ENCODE assay signal across 8 mouse cellular contexts in genomic region chr3:79287108-79287576, GRCm38 (mm10). TPM values are rescaled to one million over a fixed set of nuclear protein-coding genes. Genes with fewer than 3 reads are reported as not detected.
DNase-seq lines count a peak whose midpoint lies in the region; ATAC-seq and TF ChIP-seq lines count a peak whose summit lies in the region.

No protein-coding gene starts in this region.

- no peaks in the 10 kb centered on the region for H3K9me3 ChIP-seq in hindbrain, postnatal 0 days (ENCODE audit: low read length)

- under 1% methylated on average over 54 of the region's 60 CpGs for WGBS in hindbrain, postnatal 0 days

- H3K4me2 ChIP-seq in hindbrain, postnatal 0 days (ENCODE audit: low read depth, low read length): peak overlapping the region; percentile 76

- ATAC-seq in activated CD4-positive, CD25-positive, alpha-beta regulatory T cell, adult 4 months: peak; percentile 97
- ATAC-seq in common myeloid progenitor, adult 5-6 weeks (replicated peaks; ENCODE audit: low read depth, poor library complexity, severe bottlenecking): peak; percentile 90
- ATAC-seq in hindbrain, postnatal 0 days: peak; percentile 98

- H3K9ac ChIP-seq in hindbrain, postnatal 0 days (replicated peaks; ENCODE audit: low read length): peak overlapping the region; percentile 89

- DNase-seq in gastrocnemius, adult 2 months: peak; percentile 96
- DNase-seq in hindbrain, postnatal 0 days (ENCODE audit: low spot score): peak; percentile 94
- DNase-seq in left cerebral cortex, adult 18-20 months (ENCODE audit: low spot score in 2 of 2): peak; percentile 93 to 97
- peak; percentile 95 to 98 for DNase-seq in lung, postnatal 4 days
- peak; percentile 96 for DNase-seq in retina, postnatal 1 day
- DNase-seq in urinary bladder, adult 18-20 months (ENCODE audit: low spot score in 2 of 2): peak; percentile 87 to 95

- TF ChIP-seq CTCF in gastrocnemius, adult 2 months (IDR thresholded peaks at IDR 0.05): no peak
- no peak for TF ChIP-seq CTCF in hindbrain, postnatal 0 days (IDR thresholded peaks at IDR 0.05; ENCODE audit: low read depth)

- H3K27ac ChIP-seq in gastrocnemius, adult 2 months: peak overlapping the region; percentile 97
- peak overlapping the region; percentile 95 for H3K27ac ChIP-seq in hindbrain, postnatal 0 days

- peaks cover 20% of the 10 kb centered on the region for H3K4me1 ChIP-seq in hindbrain, postnatal 0 days (ENCODE audit: insufficient read depth, low read length)

- H3K4me3 ChIP-seq in gastrocnemius, adult 2 months: peak overlapping the region; percentile 85
- peak overlapping the region; percentile 83 for H3K4me3 ChIP-seq in hindbrain, postnatal 0 days (ENCODE audit: low read length)

- no peaks in the 10 kb centered on the region for H3K36me3 ChIP-seq in hindbrain, postnatal 0 days (ENCODE audit: insufficient read depth, low read length)

- no peaks in the 10 kb centered on the region for H3K27me3 ChIP-seq in hindbrain, postnatal 0 days (ENCODE audit: insufficient read depth, low read length)

- intact Hi-C loops in gastrocnemius, adult 2 months (cut with DNase I): loop anchor here (5.0 kb wide), 5 partner anchors 35 to 300 kb away; partner anchors contain the start of gene Fnip2

RNA-seq across cellular contexts. Expression of gene Rapgef2, which starts 0.8 kb away (rescaled TPM):
- 1 to 10 TPM; 4.3 to 5.8 TPM for polyA plus RNA-seq in activated CD4-positive, CD25-positive, alpha-beta regulatory T cell, adult 4 months (2017; shearing (Covaris generic))
- 13.3 and 19.0 TPM in 2 replicates for total RNA-seq in common myeloid progenitor, adult 5-6 weeks (2017)
- total RNA-seq in gastrocnemius, adult 2 months (2021): 10 to 100 TPM; 13.0 to 29.3 TPM
- total RNA-seq in hindbrain, postnatal 0 days (2014; rRNA removed): 49.6 and 49.8 TPM in 2 replicates
- polyA plus RNA-seq in hindbrain, postnatal 0 days (2015; fragmentation: Nextera tagmentation; extraction: Ambion mirVana): 8.2 and 8.8 TPM in 2 replicates
- 100 to 1,000 TPM; 121 to 129 TPM for total RNA-seq in left cerebral cortex, adult 18-20 months (2021)

RNA-seq across cellular contexts. Expression of gene Gm17359, which starts 49.3 kb away (rescaled TPM):
- polyA plus RNA-seq in activated CD4-positive, CD25-positive, alpha-beta regulatory T cell, adult 4 months (2017; shearing (Covaris generic)): not detected
- total RNA-seq in common myeloid progenitor, adult 5-6 weeks (2017): not detected in 2 replicates
- total RNA-seq in gastrocnemius, adult 2 months (2021): not detected
- total RNA-seq in hindbrain, postnatal 0 days (2014; rRNA removed): not detected in 2 replicates
- 0.13 TPM in 1 of 2 replicates, not detected in the other for polyA plus RNA-seq in hindbrain, postnatal 0 days (2015; fragmentation: Nextera tagmentation; extraction: Ambion mirVana)
- not detected for total RNA-seq in left cerebral cortex, adult 18-20 months (2021)

Comparison
In these comparisons a context has a peak if more than half of its experiments do, and no peak if none do; other contexts are left out.
1. Peak in every context shown above with its lines: DNase-seq, ATAC-seq, H3K4me3 ChIP-seq and H3K27ac ChIP-seq.